Mouse (Mus musculus) gastrocnemius, adult 8-10 months (tissue): ENCODE results near the gene Slc50a1. TPM values are rescaled to one million over a fixed set of nuclear protein-coding genes. Genes with fewer than 3 reads are reported as not detected.

ENCODE experiments used
- DNase-seq, 2 experiments: peaks; one replicate each; pipeline ENCODE4 v3.0.0; 2022; ENCODE audit warnings: low spot score in 2 of 2
- microRNA-seq: library from miRNA; unstranded; fragments of <30 nt; microRNA quantifications from one replicate; pipeline ENCODE4 v1.2.0, GENCODE M21; 2022
- total RNA-seq, 4 experiments: library from RNA; stranded (reverse); gene quantifications; 2 replicates each; pipeline ENCODE4 v1.2.4; 2022

The Slc50a1 gene
- total RNA-seq, 4 experiments from 2014 or later, result 6.3 to 9.0 (median 7.7) TPM

- no peak for DNase-seq
Measured at GRCm38 (mm10) chr3:89232614-89233013, 37.8 kb downstream of the Slc50a1 start.

- no peak for DNase-seq
Measured at GRCm38 (mm10) chr3:89231772-89232275, 38.5 kb downstream of the Slc50a1 start.

- DNase-seq, result no peak
Measured at GRCm38 (mm10) chr3:89231345-89231744, 39.0 kb downstream of the Slc50a1 start.

DNA sequence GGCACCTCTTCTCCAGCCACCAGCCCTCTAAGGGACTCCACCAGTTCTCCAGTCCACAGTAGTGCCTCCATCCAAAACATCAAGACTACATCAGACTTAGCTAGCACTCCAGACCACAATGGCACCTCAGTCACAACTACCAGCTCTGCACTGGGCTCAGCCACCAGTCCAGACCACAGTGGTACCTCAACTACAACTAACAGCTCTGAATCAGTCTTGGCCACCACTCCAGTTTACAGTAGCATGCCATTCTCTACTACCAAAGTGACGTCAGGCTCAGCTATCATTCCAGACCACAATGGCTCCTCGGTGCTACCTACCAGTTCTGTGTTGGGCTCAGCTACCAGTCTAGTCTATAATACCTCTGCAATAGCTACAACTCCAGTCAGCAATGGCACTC, 39.8 kb downstream of the Slc50a1 start:
- DNase-seq, result no peak

GRCm38 (mm10) chr3:89229276-89229675, 41.1 kb downstream of the Slc50a1 start:
- DNase-seq, result no peak

DNA sequence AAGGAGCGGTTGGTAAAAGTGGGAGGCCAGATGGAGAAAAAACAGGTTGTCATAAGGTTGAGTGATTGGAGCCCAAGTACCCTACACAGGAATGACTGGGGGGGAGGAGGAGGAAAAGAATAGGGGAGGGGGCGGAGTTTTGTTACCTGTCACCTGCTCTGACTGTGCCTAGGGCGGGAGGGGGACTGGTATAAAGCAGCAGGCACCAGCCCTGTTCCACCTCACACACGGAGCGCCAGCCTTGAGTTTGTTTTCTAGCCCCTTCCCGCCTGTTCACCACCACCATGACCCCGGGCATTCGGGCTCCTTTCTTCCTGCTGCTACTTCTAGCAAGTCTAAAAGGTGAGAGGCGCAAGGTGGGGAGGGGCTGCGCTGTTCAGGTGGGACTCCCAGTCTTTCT, 41.5 kb downstream of the Slc50a1 start, which contains the start of gene Muc1:
Muc1 (plus strand) TSS at position 222 of the 400 bp plus-strand sequence.
- DNase-seq, result no peak

- DNase-seq, result peak; percentile 79 to 81
Measured at GRCm38 (mm10) chr3:89228180-89228549, 42.2 kb downstream of the Slc50a1 start.

DNA sequence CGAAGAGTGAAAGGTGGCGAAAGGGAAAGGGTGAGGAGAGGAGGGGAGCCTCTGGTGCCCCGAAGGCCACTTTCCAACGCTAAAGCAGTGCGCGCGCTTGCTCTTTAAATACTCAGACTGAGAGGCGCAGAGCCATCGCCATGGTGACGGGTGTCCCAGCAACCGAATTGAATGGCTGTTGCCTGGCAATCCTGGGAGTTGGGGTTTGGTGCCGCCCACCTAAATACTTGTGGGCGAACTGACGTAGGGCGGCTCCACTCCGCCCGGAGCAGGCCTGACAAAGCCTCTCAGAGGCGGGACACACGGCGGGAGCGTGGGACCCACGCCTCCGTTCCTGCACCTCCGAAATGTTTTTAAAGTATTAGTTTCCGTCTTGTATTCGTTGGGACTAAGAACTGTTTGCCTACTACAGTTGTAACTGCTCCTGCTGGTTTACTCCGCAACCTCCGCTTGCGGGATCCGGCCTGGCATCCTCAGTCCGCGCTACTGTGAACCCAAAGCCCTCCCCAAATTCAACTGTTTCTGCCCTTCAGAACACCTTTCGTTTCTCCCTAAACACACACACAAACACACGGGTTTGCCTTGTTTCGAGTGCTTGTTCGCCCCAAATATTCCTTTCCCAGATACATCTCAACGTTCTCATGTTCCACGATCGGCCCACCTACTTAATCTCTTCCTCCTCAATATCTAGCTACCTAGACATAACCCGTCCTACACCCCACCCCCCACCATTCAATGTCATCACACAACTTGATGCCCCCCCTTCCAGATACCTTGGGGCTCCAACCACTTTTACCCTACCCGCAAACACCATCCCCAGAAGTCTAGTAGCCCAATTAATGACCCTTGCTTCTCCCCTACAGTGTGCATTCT, 42.8 kb downstream of the Slc50a1 start:
- peak in 1 of 2 experiments; percentile 62 for DNase-seq

GRCm38 (mm10) chr3:89226900-89227299, 43.5 kb downstream of the Slc50a1 start, which contains the start of gene Mtx1:
TSS of gene Mtx1 (minus strand) at chr3:89227088.
- no peak for DNase-seq

DNA sequence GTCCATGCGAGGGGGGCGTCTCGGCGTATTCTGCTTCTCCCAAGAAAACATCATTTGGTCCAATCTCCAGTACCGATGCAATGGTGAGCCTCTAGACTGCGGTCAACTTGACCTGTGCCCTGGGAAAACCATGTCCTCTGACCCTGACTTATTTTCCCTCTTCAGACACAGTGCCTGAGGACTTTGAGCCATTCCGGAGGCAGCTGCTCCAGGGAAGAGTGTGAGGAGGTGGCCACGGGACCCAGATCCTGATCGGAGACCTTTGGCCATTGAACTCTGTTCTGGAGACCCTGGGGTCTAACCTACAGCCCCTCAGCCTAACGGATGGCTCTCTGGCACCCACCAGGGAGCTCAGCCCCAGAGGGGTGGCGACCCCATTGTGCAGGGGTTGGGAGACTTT, 44.0 kb downstream of the Slc50a1 start:
- no peak for DNase-seq

- no peak for DNase-seq
Measured at GRCm38 (mm10) chr3:89225918-89226317, 44.5 kb downstream of the Slc50a1 start.

DNA sequence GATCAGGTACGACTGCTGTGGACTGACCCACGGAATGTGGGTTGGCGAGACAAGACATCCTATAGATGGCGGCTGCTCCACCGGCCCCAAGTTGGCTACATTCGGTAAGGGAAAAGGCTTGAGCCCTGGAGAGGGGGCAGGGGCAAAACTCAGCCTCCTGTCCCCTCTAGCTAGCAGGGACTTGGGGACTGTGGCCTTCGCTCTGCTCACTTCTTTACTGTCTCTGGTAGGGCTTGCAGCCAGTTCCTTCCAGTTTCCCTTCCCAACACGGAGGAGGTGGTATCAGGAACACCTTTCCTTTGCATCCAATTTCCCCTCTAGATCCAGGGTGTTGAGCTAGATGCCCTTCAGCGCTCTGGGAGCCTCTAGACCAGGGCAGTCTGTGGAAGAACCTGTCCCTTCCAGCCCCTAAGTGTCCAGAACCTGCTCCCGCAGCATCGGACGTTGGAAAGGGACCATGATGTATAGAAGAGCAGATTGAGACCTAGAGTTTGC, 45.0 kb downstream of the Slc50a1 start:
- DNase-seq, result no peak

GRCm38 (mm10) chr3:89224796-89225195, 45.6 kb downstream of the Slc50a1 start:
- no peak for DNase-seq

GRCm38 (mm10) chr3:89221167-89221566, 49.2 kb downstream of the Slc50a1 start:
- DNase-seq, result no peak

GRCm38 (mm10) chr3:89219546-89219945, 50.8 kb downstream of the Slc50a1 start:
- no peak for DNase-seq

DNA sequence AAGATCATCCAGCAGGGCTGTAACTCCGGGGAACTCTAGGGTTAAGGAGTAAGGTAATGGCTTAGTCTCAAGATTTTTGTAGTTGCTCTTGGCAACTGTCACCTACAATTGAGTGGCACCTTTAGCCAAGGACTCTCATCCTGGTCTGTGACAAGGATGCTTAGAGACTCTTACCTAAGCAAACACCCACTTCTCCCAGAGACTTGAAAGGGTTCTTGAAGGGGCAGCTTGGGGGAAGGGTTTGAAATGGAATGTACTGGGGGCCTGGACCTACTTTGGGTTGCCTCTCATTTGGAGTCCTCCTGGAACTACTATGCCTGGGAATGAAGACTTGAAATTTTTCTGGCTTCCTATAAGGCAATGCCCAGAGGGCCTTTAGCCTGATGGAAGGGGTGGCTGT, 52.1 kb downstream of the Slc50a1 start:
- DNase-seq, result no peak

Small RNAs within 50 kb of the gene (microRNA-seq; reads per million reads assigned to microRNA genes)
- 26.6 reads per million, percentile 27 among the genes with 10 or more reads in this experiment for gene Mir92b

Other genes with a start within 250 kb of the Slc50a1 start
- 10 to 100 TPM; 15.5 to 22.2 (median 18.9) TPM for gene Rusc1, start 177.3 kb downstream of the Slc50a1 start, total RNA-seq
- gene Gm43738, start 169.5 kb downstream of the Slc50a1 start, total RNA-seq, result not detected
- gene Fdps, start 168.6 kb downstream of the Slc50a1 start, total RNA-seq, result 10 to 100 TPM; 25.9 to 30.1 (median 27.9) TPM
- under 1 TPM in 1 of 4 experiments, not detected in 3; 0.11 TPM for gene Pklr, start 134.4 kb downstream of the Slc50a1 start, total RNA-seq
- gene Hcn3, start 110.4 kb downstream of the Slc50a1 start, total RNA-seq, result under 1 TPM in 3 of 4 experiments, not detected in 1; 0.44 to 0.68 (median 0.51) TPM
- gene Clk2, start 105.8 kb downstream of the Slc50a1 start, total RNA-seq, result 10 to 100 TPM; 13.6 to 21.5 (median 15.1) TPM
- gene Scamp3, start 93.1 kb downstream of the Slc50a1 start, total RNA-seq, result 10 to 100 TPM; 35.7 to 40.0 (median 37.3) TPM
- gene Fam189b, start 87.4 kb downstream of the Slc50a1 start, total RNA-seq, result 10 to 100 TPM; 19.2 to 22.6 (median 20.3) TPM
- gene Gba, start 67.6 kb downstream of the Slc50a1 start, total RNA-seq, result 10 to 100 TPM; 14.4 to 21.5 (median 19.2) TPM
- gene Thbs3, start 55.4 kb downstream of the Slc50a1 start, total RNA-seq, result 1 to 10 TPM; 1.8 to 6.1 (median 3.4) TPM
- gene Mtx1, start 43.5 kb downstream of the Slc50a1 start, total RNA-seq, result 10 to 100 TPM; 32.0 to 44.5 (median 38.3) TPM
- gene Muc1, start 41.5 kb downstream of the Slc50a1 start, total RNA-seq, result 1 to 10 TPM in 1 of 4 experiments, under 1 TPM in 3; 0.24 to 1.0 (median 0.52) TPM
- gene Krtcap2, start 24.6 kb downstream of the Slc50a1 start, total RNA-seq, result 10 to 100 TPM; 64.7 to 88.3 (median 74.6) TPM
- gene Trim46, start 24.3 kb downstream of the Slc50a1 start, total RNA-seq, result under 1 TPM; 0.10 to 0.45 (median 0.11) TPM
- gene Dpm3, start 11.2 kb downstream of the Slc50a1 start, total RNA-seq, result 10 to 100 TPM; 15.9 to 28.8 (median 19.6) TPM
- gene Efna1, start 10.6 kb upstream of the Slc50a1 start, total RNA-seq, result 10 to 100 TPM in 1 of 4 experiments, 1 to 10 TPM in 3; 8.7 to 10.8 (median 8.8) TPM
- not detected for gene Efna3, start 52.4 kb upstream of the Slc50a1 start, total RNA-seq
- gene Efna4, start 67.5 kb upstream of the Slc50a1 start, total RNA-seq, result not detected
- 10 to 100 TPM; 13.0 to 17.0 (median 16.4) TPM for gene Adam15, start 79.4 kb upstream of the Slc50a1 start, total RNA-seq
- under 1 TPM in 1 of 4 experiments, not detected in 3; 0.13 TPM for gene Dcst2, start 91.4 kb upstream of the Slc50a1 start, total RNA-seq
- not detected for gene Dcst1, start 94.7 kb upstream of the Slc50a1 start, total RNA-seq
- 10 to 100 TPM; 24.0 to 29.5 (median 27.7) TPM for gene Zbtb7b, start 124.2 kb upstream of the Slc50a1 start, total RNA-seq
- gene Lenep, start 132.2 kb upstream of the Slc50a1 start, total RNA-seq, result 1 to 10 TPM in 1 of 4 experiments, not detected in 3; 2.8 TPM
- gene Flad1, start 141.3 kb upstream of the Slc50a1 start, total RNA-seq, result 10 to 100 TPM; 37.8 to 46.1 (median 41.6) TPM
- gene Cks1b, start 147.8 kb upstream of the Slc50a1 start, total RNA-seq, result 1 to 10 TPM; 2.3 to 3.4 (median 2.6) TPM
- 10 to 100 TPM; 14.1 to 20.6 (median 17.7) TPM for gene Shc1, start 147.9 kb upstream of the Slc50a1 start, total RNA-seq
- gene Pygo2, start 159.6 kb upstream of the Slc50a1 start, total RNA-seq, result 10 to 100 TPM in 3 of 4 experiments, 1 to 10 TPM in 1; 9.2 to 12.3 (median 10.1) TPM
- gene Pbxip1, start 166.1 kb upstream of the Slc50a1 start, total RNA-seq, result 100 to 1,000 TPM; 248 to 302 (median 260) TPM
- gene Pmvk, start 184.0 kb upstream of the Slc50a1 start, total RNA-seq, result 1 to 10 TPM; 4.8 to 8.6 (median 6.6) TPM
- gene Kcnn3, start 249.6 kb upstream of the Slc50a1 start, total RNA-seq, result 1 to 10 TPM; 1.3 to 2.3 (median 1.8) TPM